Mouse (Mus musculus) c-Kit-positive CD71-negative TER-119-negative erythroid progenitor cells, embryonic 14.5 days (primary cell): Measurements from ENCODE around the gene A930017K11Rik.

Source experiments
- DNase-seq: peaks from one replicate; pipeline ENCODE4 v3.0.0-alpha.2; 2013; ENCODE audit warnings: low read depth

The A930017K11Rik gene

GRCm38 (mm10) chr17:25951803-25952623, at the start of gene A930017K11Rik:
A930017K11Rik (minus strand) TSS chr17:25952565.
- DNase-seq: no peak

GRCm38 (mm10) chr17:25998425-25998824, 46.1 kb upstream of the A930017K11Rik start:
- no peak for DNase-seq

- no peak for DNase-seq
Observed at GRCm38 (mm10) chr17:25993489-25993888, 41.1 kb upstream of the A930017K11Rik start.

- no peak for DNase-seq
Observed at GRCm38 (mm10) chr17:25992274-25992673, 39.9 kb upstream of the A930017K11Rik start.

GRCm38 (mm10) chr17:25990331-25990730, 38.0 kb upstream of the A930017K11Rik start:
- DNase-seq: no peak

GRCm38 (mm10) chr17:25985306-25986294, 33.2 kb upstream of the A930017K11Rik start, which contains the start of gene Capn15:
Capn15 (minus strand) TSS chr17:25985796.
- DNase-seq: peak; percentile 79

GRCm38 (mm10) chr17:25984556-25985305, 32.4 kb upstream of the A930017K11Rik start:
- no peak for DNase-seq

GRCm38 (mm10) chr17:25984066-25984465, 31.7 kb upstream of the A930017K11Rik start:
- no peak for DNase-seq

- DNase-seq: no peak
Observed at GRCm38 (mm10) chr17:25982913-25983312, 30.5 kb upstream of the A930017K11Rik start.

- DNase-seq: no peak
Observed at GRCm38 (mm10) chr17:25980854-25981253, 28.5 kb upstream of the A930017K11Rik start.

GRCm38 (mm10) chr17:25979829-25980738, 27.7 kb upstream of the A930017K11Rik start:
- no peak for DNase-seq

GRCm38 (mm10) chr17:25970954-25971707, 18.8 kb upstream of the A930017K11Rik start:
- no peak for DNase-seq

GRCm38 (mm10) chr17:25970448-25970847, 18.1 kb upstream of the A930017K11Rik start:
- no peak for DNase-seq

- DNase-seq: no peak
Observed at GRCm38 (mm10) chr17:25968176-25968575, 15.8 kb upstream of the A930017K11Rik start.

GRCm38 (mm10) chr17:25967652-25968051, 15.3 kb upstream of the A930017K11Rik start:
- no peak for DNase-seq

- DNase-seq: no peak
Observed at GRCm38 (mm10) chr17:25964271-25964670, 11.9 kb upstream of the A930017K11Rik start.

- no peak for DNase-seq
Observed at GRCm38 (mm10) chr17:25962413-25962905, 10.1 kb upstream of the A930017K11Rik start.

- DNase-seq: no peak
Observed at GRCm38 (mm10) chr17:25961566-25961965, 9.2 kb upstream of the A930017K11Rik start.

- DNase-seq: no peak
Observed at GRCm38 (mm10) chr17:25959630-25960467, 7.5 kb upstream of the A930017K11Rik start.
